Mouse (Mus musculus): ENCODE measurements around the gene Lsamp. TPM values are rescaled to one million over a fixed set of nuclear protein-coding genes. Genes with fewer than 3 reads are reported as not detected.
A peak's percentile ranks its signal among the peaks of the same experiment; 100 is the strongest.

The Lsamp gene
- polyA plus RNA-seq, 1 experiment from 2014 or later, result 6.7 TPM

DNA sequence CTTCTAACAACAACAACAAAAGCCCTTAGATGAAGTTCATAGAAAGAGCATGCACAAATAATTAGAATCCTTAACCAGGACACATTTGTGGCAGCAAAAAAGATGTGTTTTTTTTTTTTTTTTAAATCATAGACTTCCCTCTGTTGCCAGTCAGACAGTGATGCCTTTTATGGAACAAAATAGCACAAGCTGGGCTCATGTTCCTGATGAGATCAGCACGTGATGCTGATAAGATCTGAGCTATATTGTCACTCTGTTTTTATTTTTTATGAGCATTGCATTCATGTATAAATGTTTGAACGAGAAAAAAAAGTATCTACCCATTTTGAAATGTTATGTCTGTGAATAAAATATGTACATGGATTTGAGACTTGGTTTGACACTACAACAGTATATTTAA lies 2118.0 kb downstream of the Lsamp start:
- H3K9ac ChIP-seq (replicated peaks), result no peak overlapping the region
- H3K36me3 ChIP-seq, result no peaks in the 10 kb centered on the region
- 67% methylated on average over 2 of the region's 2 CpGs for WGBS
- H3K4me3 ChIP-seq (replicated peaks), result no peak overlapping the region
- no peak overlapping the region for H3K27ac ChIP-seq
- H3K9me3 ChIP-seq, result no peaks in the 10 kb centered on the region
- no peaks in the 10 kb centered on the region for H3K27me3 ChIP-seq
- ATAC-seq (ENCODE audit: insufficient number of reproducible peaks, insufficient read depth, low FRiP score, low TSS enrichment, low read depth), result no peak
- H3K4me1 ChIP-seq (replicated peaks), result no peaks in the 10 kb centered on the region
- no peak overlapping the region for H3K4me2 ChIP-seq

DNA sequence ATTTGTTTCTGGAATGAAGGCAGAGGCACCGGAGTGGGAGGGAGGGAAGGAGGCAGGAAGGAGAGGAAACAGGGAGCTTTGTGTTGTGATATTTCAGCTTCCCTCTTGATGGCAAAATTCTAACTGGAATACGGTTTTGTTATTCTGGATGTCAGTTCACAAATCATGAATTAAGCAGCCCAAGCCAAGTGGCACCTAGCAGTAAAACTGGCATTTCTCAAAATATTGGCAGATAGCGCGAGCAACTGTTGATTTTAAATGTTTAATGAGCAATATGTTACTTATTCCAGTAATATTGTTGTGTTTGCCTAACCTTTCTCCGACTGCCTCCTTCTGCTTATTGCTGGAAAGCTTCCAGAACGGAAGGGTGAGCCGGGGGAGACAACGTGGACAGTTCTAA lies 2118.5 kb downstream of the Lsamp start:
- no peak for ATAC-seq (ENCODE audit: insufficient number of reproducible peaks, insufficient read depth, low FRiP score, low TSS enrichment, low read depth)
- Histone ChIP-seq H3K36me3 (no peaks in the 10 kb centered on the region), H3K27ac (no peak overlapping the region), H3K4me1 (replicated peaks) (no peaks in the 10 kb centered on the region), H3K4me3 (replicated peaks) (no peak overlapping the region), H3K9me3 (no peaks in the 10 kb centered on the region), H3K9ac (replicated peaks) (no peak overlapping the region), H3K4me2 (no peak overlapping the region), H3K27me3 (no peaks in the 10 kb centered on the region)
- WGBS, result 78% methylated on average over 8 of the region's 8 CpGs

DNA sequence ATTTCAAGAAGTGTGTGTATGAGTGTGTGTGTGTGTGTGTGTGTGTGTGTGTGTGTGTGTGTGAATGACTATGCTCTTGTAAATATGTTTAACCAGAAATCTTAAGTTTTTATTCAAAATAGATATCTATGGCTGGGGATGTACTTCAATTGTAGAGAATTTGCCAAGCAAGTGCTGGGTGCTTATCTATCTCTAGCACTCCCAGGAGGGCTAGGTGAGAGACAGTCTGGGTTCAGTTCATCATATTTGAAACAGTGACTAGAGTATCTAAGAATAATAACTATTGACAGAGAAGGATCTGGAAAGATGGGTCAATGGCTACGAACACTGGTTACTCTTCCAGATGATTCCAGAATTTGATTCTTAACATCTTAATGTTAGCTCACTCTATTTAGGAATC lies 2128.1 kb downstream of the Lsamp start:
- Histone ChIP-seq H3K4me1 (replicated peaks) (no peaks in the 10 kb centered on the region), H3K36me3 (no peaks in the 10 kb centered on the region), H3K4me2 (no peak overlapping the region), H3K4me3 (replicated peaks) (no peak overlapping the region), H3K9me3 (no peaks in the 10 kb centered on the region), H3K27ac (no peak overlapping the region), H3K9ac (replicated peaks) (no peak overlapping the region), H3K27me3 (no peaks in the 10 kb centered on the region)
- WGBS, result 94% methylated on average over 1 of the region's 1 CpGs
- ATAC-seq (ENCODE audit: insufficient number of reproducible peaks, insufficient read depth, low FRiP score, low TSS enrichment, low read depth), result no peak

DNA sequence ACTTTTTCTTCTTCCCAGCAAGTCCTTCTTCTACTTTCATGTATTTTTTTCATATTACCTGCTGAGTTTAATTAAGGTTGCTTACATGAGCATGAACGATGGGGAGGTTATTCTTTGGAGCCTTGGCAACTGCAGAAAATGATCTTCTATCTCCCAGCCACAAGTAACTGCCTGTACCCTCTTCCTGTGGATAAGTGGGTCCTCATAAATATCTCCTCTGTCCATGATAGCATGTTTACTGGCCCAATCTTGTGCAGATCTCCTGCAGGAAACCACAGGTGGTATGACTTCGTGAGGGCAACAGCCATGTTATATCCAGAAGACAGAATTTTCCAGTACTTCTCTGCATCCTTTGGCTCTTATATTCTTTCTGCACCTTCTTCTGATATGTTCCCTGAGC lies 2129.1 kb downstream of the Lsamp start:
- Histone ChIP-seq H3K4me3 (replicated peaks) (no peak overlapping the region), H3K9ac (replicated peaks) (no peak overlapping the region), H3K4me2 (no peak overlapping the region), H3K27me3 (no peaks in the 10 kb centered on the region), H3K36me3 (no peaks in the 10 kb centered on the region), H3K27ac (no peak overlapping the region), H3K4me1 (replicated peaks) (no peaks in the 10 kb centered on the region), H3K9me3 (no peaks in the 10 kb centered on the region)
- 90% methylated on average over 2 of the region's 2 CpGs for WGBS
- ATAC-seq (ENCODE audit: insufficient number of reproducible peaks, insufficient read depth, low FRiP score, low TSS enrichment, low read depth), result no peak

DNA sequence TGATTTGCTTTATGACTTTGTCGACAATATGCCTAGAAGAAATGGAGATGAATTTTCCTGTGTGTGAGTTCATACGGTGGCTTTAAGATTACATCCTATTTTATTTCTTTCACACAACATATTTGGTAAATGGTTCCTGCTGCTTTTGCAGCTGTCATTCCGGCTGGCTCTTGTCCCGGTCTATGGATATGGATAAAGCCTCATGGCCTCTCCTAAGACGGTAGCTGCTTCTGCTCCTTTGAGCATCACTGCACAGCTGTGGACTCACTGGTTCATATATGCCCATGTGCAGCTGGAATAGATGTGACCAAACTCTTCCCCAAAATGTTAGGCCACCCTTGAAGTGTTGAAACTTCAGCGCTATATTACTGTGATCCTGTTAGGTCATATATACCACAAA lies 2137.6 kb downstream of the Lsamp start:
- Histone ChIP-seq H3K27me3 (no peaks in the 10 kb centered on the region), H3K36me3 (no peaks in the 10 kb centered on the region), H3K4me3 (replicated peaks) (no peak overlapping the region), H3K9me3 (no peaks in the 10 kb centered on the region), H3K9ac (replicated peaks) (no peak overlapping the region), H3K27ac (no peak overlapping the region), H3K4me2 (no peak overlapping the region), H3K4me1 (replicated peaks) (no peaks in the 10 kb centered on the region)
- 88% methylated on average over 6 of the region's 6 CpGs for WGBS
- no peak for ATAC-seq (ENCODE audit: insufficient number of reproducible peaks, insufficient read depth, low FRiP score, low TSS enrichment, low read depth)

DNA sequence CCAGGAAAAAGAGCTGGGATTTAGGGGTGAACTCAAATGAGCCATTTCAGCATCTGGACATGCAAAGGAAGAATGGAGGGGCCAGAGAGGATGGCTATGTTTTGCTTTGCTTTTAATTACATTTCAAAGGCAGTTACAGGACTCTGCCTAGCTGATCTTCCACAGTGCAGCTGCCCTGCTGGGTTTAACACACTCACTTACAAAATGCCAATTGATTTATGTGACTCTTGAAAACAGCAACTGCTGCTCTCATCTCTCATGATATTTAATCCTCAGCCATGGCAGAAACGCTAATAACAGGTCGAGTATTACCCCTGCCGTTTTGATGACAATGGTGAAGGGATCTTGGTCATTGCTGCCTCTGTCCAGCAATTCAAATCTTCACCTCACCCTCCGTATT lies 2139.7 kb downstream of the Lsamp start:
- Histone ChIP-seq H3K9ac (replicated peaks) (no peak overlapping the region), H3K4me3 (replicated peaks) (no peak overlapping the region), H3K36me3 (no peaks in the 10 kb centered on the region), H3K9me3 (no peaks in the 10 kb centered on the region), H3K27ac (no peak overlapping the region), H3K4me1 (replicated peaks) (no peaks in the 10 kb centered on the region), H3K27me3 (no peaks in the 10 kb centered on the region), H3K4me2 (no peak overlapping the region)
- peak; percentile 42; the same call in 1 of the 2 replicates for ATAC-seq (ENCODE audit: insufficient number of reproducible peaks, insufficient read depth, low FRiP score, low TSS enrichment, low read depth)
- WGBS, result 59% methylated on average over 4 of the region's 4 CpGs

DNA sequence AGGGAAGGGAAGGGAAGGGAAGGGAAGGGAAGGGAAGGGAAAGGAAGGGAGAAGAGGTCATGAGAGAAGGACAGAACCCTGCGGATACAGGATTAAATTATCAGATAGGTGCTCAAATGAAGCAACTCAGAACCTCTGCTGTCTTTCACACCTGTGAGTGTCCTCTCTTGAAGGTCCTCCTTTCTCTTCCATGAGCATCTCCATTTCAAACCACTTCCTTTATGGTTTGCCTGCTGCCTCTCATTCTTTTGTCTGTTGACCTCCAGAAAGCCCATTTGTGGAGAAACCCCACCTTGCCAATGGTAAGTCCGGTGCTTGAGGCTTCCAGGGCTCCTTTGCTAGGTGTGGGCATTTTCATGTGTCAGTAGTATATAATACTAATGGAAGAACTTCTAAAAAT lies 2141.9 kb downstream of the Lsamp start:
- 86% methylated on average over 2 of the region's 2 CpGs for WGBS
- Histone ChIP-seq H3K4me1 (replicated peaks) (no peaks in the 10 kb centered on the region), H3K4me2 (no peak overlapping the region), H3K27me3 (no peaks in the 10 kb centered on the region), H3K9me3 (no peaks in the 10 kb centered on the region), H3K27ac (no peak overlapping the region), H3K9ac (replicated peaks) (no peak overlapping the region), H3K36me3 (no peaks in the 10 kb centered on the region), H3K4me3 (replicated peaks) (no peak overlapping the region)
- ATAC-seq (ENCODE audit: insufficient number of reproducible peaks, insufficient read depth, low FRiP score, low TSS enrichment, low read depth), result no peak

DNA sequence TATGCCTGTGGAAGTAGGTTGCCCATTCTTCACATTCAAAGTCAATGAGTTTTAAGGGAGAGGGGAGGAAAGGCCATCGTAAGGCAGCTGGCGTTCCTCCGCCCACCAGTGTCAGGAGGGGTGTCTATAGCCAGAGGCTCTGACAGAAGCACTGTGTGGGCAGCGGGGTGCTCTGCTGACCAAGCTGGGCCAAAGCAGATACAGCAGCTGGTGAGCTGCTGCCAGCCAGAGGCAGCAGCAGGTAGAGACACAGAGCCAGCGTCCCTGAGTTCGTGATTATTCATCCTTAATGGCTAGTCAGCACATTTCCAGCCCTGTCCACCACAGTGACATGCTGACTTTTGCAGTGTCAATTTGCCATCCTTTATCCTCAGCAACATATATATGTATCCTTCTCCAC lies 2163.0 kb downstream of the Lsamp start:
- H3K9ac ChIP-seq (replicated peaks), result no peak overlapping the region
- no peaks in the 10 kb centered on the region for H3K9me3 ChIP-seq
- no peak overlapping the region for H3K4me2 ChIP-seq
- H3K4me3 ChIP-seq (replicated peaks), result no peak overlapping the region
- no peaks in the 10 kb centered on the region; the same call in 1 of the 2 replicates for H3K27me3 ChIP-seq
- ATAC-seq (ENCODE audit: insufficient number of reproducible peaks, insufficient read depth, low FRiP score, low TSS enrichment, low read depth), result no peak
- H3K36me3 ChIP-seq, result no peaks in the 10 kb centered on the region
- H3K27ac ChIP-seq, result no peak overlapping the region
- 71% methylated on average over 6 of the region's 6 CpGs for WGBS
- no peaks in the 10 kb centered on the region for H3K4me1 ChIP-seq (replicated peaks)

DNA sequence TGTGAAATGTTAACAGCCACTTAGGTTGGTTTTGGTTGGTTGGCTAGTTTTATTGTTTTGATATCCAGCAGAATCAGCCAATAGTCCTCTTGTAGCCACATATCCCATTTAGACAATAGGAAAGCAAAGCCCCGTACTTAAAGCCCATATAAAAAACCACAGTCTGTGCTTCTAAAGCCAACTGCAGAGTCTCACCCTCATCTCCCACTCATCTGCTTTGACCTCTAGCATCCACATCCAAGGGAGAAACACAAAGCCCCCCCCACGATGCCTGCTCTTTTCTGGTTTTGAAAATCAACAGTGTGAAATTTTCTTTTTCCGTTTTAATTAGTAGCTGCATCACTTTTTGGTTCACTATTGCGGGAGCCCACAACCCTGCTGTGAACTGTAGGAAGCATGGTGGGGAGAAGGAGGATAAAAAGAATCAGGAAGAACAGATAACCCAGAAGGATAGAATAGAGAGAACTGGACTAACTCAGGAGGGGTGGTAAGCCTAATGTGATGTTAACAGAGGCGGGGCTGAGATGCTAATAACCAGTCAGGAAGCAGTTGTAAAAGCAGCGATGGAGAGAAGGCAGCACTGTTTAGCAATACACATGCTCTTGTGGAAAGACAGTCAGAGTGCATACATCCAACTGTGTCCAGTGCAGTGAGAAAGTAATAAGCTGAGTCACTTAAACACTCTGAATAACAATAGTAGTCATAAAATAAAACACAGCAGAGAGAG lies 2165.2 kb downstream of the Lsamp start:
- Histone ChIP-seq H3K36me3 (no peaks in the 10 kb centered on the region), H3K9me3 (no peaks in the 10 kb centered on the region), H3K9ac (replicated peaks) (no peak overlapping the region), H3K4me1 (replicated peaks) (no peaks in the 10 kb centered on the region), H3K27ac (no peak overlapping the region), H3K27me3 (no peaks in the 10 kb centered on the region; the same call in 1 of the 2 replicates), H3K4me2 (no peak overlapping the region), H3K4me3 (replicated peaks) (no peak overlapping the region)
- ATAC-seq (ENCODE audit: insufficient number of reproducible peaks, insufficient read depth, low FRiP score, low TSS enrichment, low read depth), result no peak
- 56% methylated on average over 6 of the region's 6 CpGs for WGBS

DNA sequence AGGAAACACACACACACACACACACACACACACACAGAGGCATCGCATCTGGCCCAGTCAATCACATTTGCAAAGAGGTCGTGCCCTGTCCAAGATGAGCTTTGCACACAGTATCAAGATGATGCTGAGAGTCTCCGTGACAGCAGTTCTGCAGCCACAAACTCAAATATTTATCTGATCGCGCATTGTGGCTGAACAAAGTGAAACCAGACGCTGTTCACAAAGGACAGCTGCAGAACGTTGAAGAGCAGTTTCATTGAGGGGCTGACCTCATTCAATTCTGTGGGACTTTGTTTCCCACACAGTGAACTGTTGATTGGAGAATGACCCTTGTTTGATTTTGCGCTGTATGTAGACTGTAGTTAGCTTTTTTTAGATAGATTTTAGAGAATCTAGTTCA lies 2168.5 kb downstream of the Lsamp start:
- Histone ChIP-seq H3K27ac (no peak overlapping the region), H3K9ac (replicated peaks) (no peak overlapping the region), H3K4me1 (replicated peaks) (no peaks in the 10 kb centered on the region), H3K4me3 (replicated peaks) (no peak overlapping the region), H3K4me2 (no peak overlapping the region), H3K27me3 (no peaks in the 10 kb centered on the region), H3K36me3 (no peaks in the 10 kb centered on the region), H3K9me3 (no peaks in the 10 kb centered on the region)
- WGBS, result 52% methylated on average over 8 of the region's 8 CpGs
- no peak for ATAC-seq (ENCODE audit: insufficient number of reproducible peaks, insufficient read depth, low FRiP score, low TSS enrichment, low read depth)

DNA sequence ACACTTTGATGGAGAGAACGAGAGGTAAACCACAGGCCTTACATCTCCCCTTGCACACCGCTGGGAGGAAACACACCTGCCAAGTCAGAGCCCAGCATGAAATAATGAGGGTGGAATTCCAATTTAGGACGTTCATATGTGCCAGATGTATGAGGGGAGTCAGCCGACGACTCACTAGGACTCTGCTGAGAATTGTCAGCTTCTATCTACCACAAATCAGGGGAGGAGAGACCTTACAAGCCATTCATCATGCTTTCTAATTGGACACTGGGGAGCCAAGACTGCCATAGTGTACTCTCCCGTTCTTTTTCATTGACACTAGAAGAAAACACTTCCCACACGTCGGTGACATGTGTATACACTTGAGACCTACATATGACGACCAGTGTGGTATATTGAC lies 2173.7 kb downstream of the Lsamp start:
- no peaks in the 10 kb centered on the region for H3K27me3 ChIP-seq
- H3K36me3 ChIP-seq, result no peaks in the 10 kb centered on the region
- no peak overlapping the region for H3K9ac ChIP-seq (replicated peaks)
- H3K4me1 ChIP-seq (replicated peaks), result no peaks in the 10 kb centered on the region
- no peaks in the 10 kb centered on the region for H3K9me3 ChIP-seq
- H3K27ac ChIP-seq, result no peak overlapping the region
- no peak overlapping the region for H3K4me3 ChIP-seq (replicated peaks)
- H3K4me2 ChIP-seq, result no peak overlapping the region
- no peak for ATAC-seq (ENCODE audit: insufficient number of reproducible peaks, insufficient read depth, low FRiP score, low TSS enrichment, low read depth)
- WGBS, result 36% methylated on average over 9 of the region's 9 CpGs

DNA sequence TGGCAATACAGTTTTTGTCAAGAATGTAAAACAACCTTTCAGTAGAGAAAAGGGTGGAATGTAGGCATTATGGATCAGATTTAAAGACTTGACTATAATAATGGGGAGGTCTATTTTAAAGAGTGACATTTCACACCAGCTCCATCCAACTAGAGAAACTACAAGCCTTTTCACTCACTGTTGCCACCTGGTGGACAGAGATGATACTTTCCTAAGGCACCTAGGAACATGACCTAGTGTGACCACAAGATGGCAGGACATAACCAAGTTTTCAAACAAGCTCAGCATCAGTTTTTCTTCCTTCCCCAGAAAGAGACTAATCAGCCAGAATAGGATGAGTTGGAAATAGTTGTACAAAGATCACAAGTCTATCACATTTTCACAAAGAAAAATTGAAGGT lies 2180.8 kb downstream of the Lsamp start:
- no peaks in the 10 kb centered on the region for H3K9me3 ChIP-seq
- no peak overlapping the region for H3K4me2 ChIP-seq
- no peaks in the 10 kb centered on the region for H3K4me1 ChIP-seq (replicated peaks)
- H3K27ac ChIP-seq, result no peak overlapping the region
- no peaks in the 10 kb centered on the region for H3K27me3 ChIP-seq
- ATAC-seq (ENCODE audit: insufficient number of reproducible peaks, insufficient read depth, low FRiP score, low TSS enrichment, low read depth), result 0 out of 2 replicates have a peak, but pooled peaks have one; percentile 53
- H3K4me3 ChIP-seq (replicated peaks), result no peak overlapping the region
- no peaks in the 10 kb centered on the region for H3K36me3 ChIP-seq
- H3K9ac ChIP-seq (replicated peaks), result no peak overlapping the region

Measured in limb, embryonic 12.5 days (tissue).